Comparison of ENCODE assay signal across 20 mouse cellular contexts in genomic region chr16:8579546-8579945, GRCm38 (mm10). TPM values are rescaled to one million over a fixed set of nuclear protein-coding genes. Genes with fewer than 3 reads are reported as not detected.
A peak's percentile ranks its signal among the peaks of the same experiment; 100 is the strongest.
DNase-seq lines count a peak whose midpoint lies in the region; ATAC-seq and TF ChIP-seq lines count a peak whose summit lies in the region.
"Had no signal": no experiment of that assay in that cellular context is flagged by ENCODE, and none has a peak within 500 bp of the region (broad histone marks: within the 10 kb centered on the region; RNA-seq: fewer than 3 reads in every experiment).

No protein-coding gene starts in this region.

- peak overlapping the region; percentile 65; the same call in 1 of the 2 replicates for H3K27ac ChIP-seq in thymus, adult 2 months (ENCODE audit: control insufficient read depth, insufficient read depth, low read length)
- H3K27ac ChIP-seq: forebrain, embryonic 13.5 days; hindbrain, embryonic 15.5 days; limb, embryonic 12.5 days; liver, embryonic 13.5 days had no signal

- H3K27me3 ChIP-seq in thymus, adult 2 months (ENCODE audit: control insufficient read depth, insufficient read depth, low read length) = no peaks in the 10 kb centered on the region
- H3K27me3 ChIP-seq: forebrain, embryonic 13.5 days; hindbrain, embryonic 15.5 days; limb, embryonic 12.5 days; liver, embryonic 13.5 days had no signal

- no peak for ATAC-seq in activated CD4-positive, CD25-positive, alpha-beta regulatory T cell, adult 4 months
- ATAC-seq in monocyte, adult 5-6 weeks (replicated peaks; ENCODE audit: insufficient number of reproducible peaks, low FRiP score, low TSS enrichment, poor library complexity, severe bottlenecking) = no peak
- ATAC-seq: forebrain, embryonic 13.5 days had no signal

- no peak for TF ChIP-seq CTCF in thymus, adult 2 months (IDR thresholded peaks at IDR 0.05; ENCODE audit: borderline replicate concordance, control insufficient read depth, extremely low read depth, insufficient read depth, low read length, poor library complexity)

- peaks cover 14% of the 10 kb centered on the region for H3K4me1 ChIP-seq in thymus, adult 2 months (replicated peaks; ENCODE audit: control insufficient read depth, insufficient read depth, low read length)
- H3K4me1 ChIP-seq: forebrain, embryonic 13.5 days; hindbrain, embryonic 15.5 days; limb, embryonic 12.5 days had no signal

- TF ChIP-seq POLR2A in thymus, adult 2 months (IDR thresholded peaks at IDR 0.05; ENCODE audit: control insufficient read depth, extremely low read depth, insufficient read depth, low read length, poor library complexity) = no peak

- no peak overlapping the region for H3K4me3 ChIP-seq in thymus, adult 2 months (ENCODE audit: control insufficient read depth, insufficient read depth, low read length)
- H3K4me3 ChIP-seq: forebrain, embryonic 13.5 days; hindbrain, embryonic 15.5 days; limb, embryonic 12.5 days; liver, embryonic 13.5 days had no signal

- WGBS in thymus, adult 2 months = 8% methylated on average over 5 of the region's 5 CpGs

- DNase-seq in testis, postnatal 10 days (ENCODE audit: low spot score) = peak; percentile 36
- DNase-seq in testis, postnatal 14 days (ENCODE audit: low spot score) = no peak
- peak; percentile 50 for DNase-seq in ZHBTc4 (ENCODE audit: low read depth, low spot score)
- DNase-seq in thymus, adult 2 months = peak; percentile 49
- no peak for DNase-seq in kidney, postnatal 25 days
- DNase-seq: adrenal gland, adult 2 months; cerebellum, adult 9-11 months; gastrocnemius, postnatal 14 days; kidney, adult 18-20 months; kidney, postnatal 14 days; liver, embryonic 13.5 days; lung, embryonic 14.5 days; lung, postnatal 36 days; retina, postnatal 1 day; right cerebral cortex, postnatal 4 days had no signal

- no peaks in the 10 kb centered on the region for H3K36me3 ChIP-seq in thymus, adult 2 months (ENCODE audit: control insufficient read depth, insufficient read depth, low read length)

RNA-seq across cellular contexts. Expression of gene Pmm2, which starts 57.9 kb away (rescaled TPM):
- polyA plus RNA-seq in thymus, adult 2 months (2012; rRNA removed) = 110 and 116 TPM in 2 replicates
- polyA plus RNA-seq in activated CD4-positive, CD25-positive, alpha-beta regulatory T cell, adult 4 months (2017; shearing (Covaris generic)) = 100 to 1,000 TPM in 1 of 2 experiments, 10 to 100 TPM in 1; 95.0 to 108 TPM
- total RNA-seq in monocyte, adult 5-6 weeks (2017) = 54.1 to 79.6 TPM (median 75.7 TPM) in 3 replicates

RNA-seq across cellular contexts. Expression of gene Tmem186, which starts 58.0 kb away (rescaled TPM):
- 18.5 and 20.8 TPM in 2 replicates for polyA plus RNA-seq in thymus, adult 2 months (2012; rRNA removed)
- 10 to 100 TPM; 12.0 to 12.2 TPM for polyA plus RNA-seq in activated CD4-positive, CD25-positive, alpha-beta regulatory T cell, adult 4 months (2017; shearing (Covaris generic))
- total RNA-seq in monocyte, adult 5-6 weeks (2017) = 5.5 to 11.7 TPM (median 8.6 TPM) in 3 replicates

Comparison
In these comparisons a context has a peak if more than half of its experiments do, and no peak if none do; other contexts are left out.
1. DNase-seq: peak in testis, postnatal 10 days (single experiment), ZHBTc4 (single experiment) and thymus, adult 2 months (single experiment); none in testis, postnatal 14 days (single experiment) and kidney, postnatal 25 days (0 of 2).